Comparison of ENCODE assay signal across 8 mouse cellular contexts in genomic region chr10:121516008-121516600, GRCm38 (mm10). TPM values are rescaled to one million over a fixed set of nuclear protein-coding genes. Genes with fewer than 3 reads are reported as not detected.
DNase-seq lines count a peak whose midpoint lies in the region; ATAC-seq lines count a peak whose summit lies in the region.

No protein-coding gene starts in this region.

- intact Hi-C loops in gastrocnemius, postnatal 14 days (cut with DNase I; ENCODE audit: low total_unique reads), result no loop called here
- intact Hi-C loops in left cerebral cortex, postnatal 14 days (cut with DNase I), result loop anchor here (2.0 to 5.0 kb wide), 2 partner anchors 34 to 107 kb away; no protein-coding TSS in a partner anchor

- ATAC-seq in intestine, embryonic 14.5 days (replicated peaks; ENCODE audit: low FRiP score, low TSS enrichment, low read depth), result peak; percentile 51; the same call in 1 of the 2 replicates
- ATAC-seq in megakaryocyte progenitor cell, adult 5-6 weeks (replicated peaks; ENCODE audit: poor library complexity), result peak; percentile 97

- H3K27me3 ChIP-seq in intestine, embryonic 14.5 days (replicated peaks; ENCODE audit: control insufficient read depth, insufficient read depth, low read length), result no peaks in the 10 kb centered on the region

- H3K36me3 ChIP-seq in intestine, embryonic 14.5 days (ENCODE audit: control insufficient read depth, insufficient read depth, low read length), result no peaks in the 10 kb centered on the region

- no peak overlapping the region for H3K4me3 ChIP-seq in intestine, embryonic 14.5 days (ENCODE audit: low read depth, low read length)

- WGBS in intestine, embryonic 14.5 days, result 25% methylated on average over 18 of the region's 18 CpGs

- peaks cover 12% of the 10 kb centered on the region; the same call in 1 of the 2 replicates for H3K4me1 ChIP-seq in intestine, embryonic 14.5 days (replicated peaks; ENCODE audit: control insufficient read depth, insufficient read depth, low read length)

- peak; percentile 82 to 91 for DNase-seq in adrenal gland, adult 18-20 months (ENCODE audit: low spot score in 2 of 2)
- DNase-seq in embryo, embryonic 10 days (ENCODE audit: low spot score), result peak; percentile 95
- DNase-seq in gastrocnemius, postnatal 14 days, result peak; percentile 84
- peak; percentile 91 for DNase-seq in intestine, embryonic 14.5 days (ENCODE audit: low spot score)
- DNase-seq in left cerebral cortex, postnatal 14 days (ENCODE audit: low spot score in 2 of 2), result peak; percentile 67 to 87
- peak; percentile 86 for DNase-seq in right cerebral cortex, postnatal 4 days
- peak; percentile 68 to 89 for DNase-seq in urinary bladder, postnatal 4 days (ENCODE audit: low spot score in 2 of 2)

- no peak overlapping the region for H3K9ac ChIP-seq in intestine, embryonic 14.5 days (ENCODE audit: low read length)

- no peaks in the 10 kb centered on the region for H3K9me3 ChIP-seq in intestine, embryonic 14.5 days (ENCODE audit: control insufficient read depth, low read length)

- no peak overlapping the region for H3K27ac ChIP-seq in intestine, embryonic 14.5 days (ENCODE audit: low read depth)

- H3K4me2 ChIP-seq in intestine, embryonic 14.5 days (ENCODE audit: low read length), result no peak overlapping the region

RNA-seq across cellular contexts. Expression of gene Rassf3, which starts 40.0 kb away (rescaled TPM):
- 10 to 100 TPM; 39.2 to 44.8 TPM for total RNA-seq in adrenal gland, adult 18-20 months (2021)
- total RNA-seq in gastrocnemius, postnatal 14 days (2021), result 10 to 100 TPM; 40.2 to 42.2 TPM
- polyA plus RNA-seq in intestine, embryonic 14.5 days (2014; fragmentation: Nextera tagmentation; extraction: Ambion mirVana), result 20.9 and 24.6 TPM in 2 replicates
- 10 to 100 TPM; 29.6 to 33.9 TPM for total RNA-seq in left cerebral cortex, postnatal 14 days (2021)
- total RNA-seq in megakaryocyte progenitor cell, adult 5-6 weeks (2015), result 23.3 and 24.7 TPM in 2 replicates
- 18.2 and 20.0 TPM in 2 replicates for total RNA-seq in megakaryocyte progenitor cell, adult 5-6 weeks (2017)
